Mouse (Mus musculus) spleen, embryonic (tissue): ENCODE results near the gene Fam184a.

Source experiments
- CTCF ChIA-PET: fragments of 350-600 bp; sonication (Branson Sonifier 250); formaldehyde crosslinking; loops from one replicate; lab custom pipeline; 2022; lab: Charles Lee

Fam184a gene

GRCm38 (mm10) chr10:53597121-53597881 lies 153.6 kb downstream of the Fam184a start:
- CTCF ChIA-PET: no interaction called here

- CTCF ChIA-PET: interaction anchor here (1.5 kb wide), 1 partner anchor 50 kb away, joined by 3 read pairs; no protein-coding TSS in a partner anchor
These were observed 154.2 kb downstream of the Fam184a start, which contains the start of gene Asf1a for GRCm38 (mm10) chr10:53596677-53597120. Asf1a (plus strand) TSS chr10:53596757.

- CTCF ChIA-PET: interaction anchor here (0.6 to 1.5 kb wide), 2 partner anchors 32 to 49 kb away, joined by 3 read pairs; no protein-coding TSS in a partner anchor
These were observed 154.9 kb downstream of the Fam184a start for GRCm38 (mm10) chr10:53595744-53596676.

- CTCF ChIA-PET: no interaction called here
These were observed 165.1 kb downstream of the Fam184a start for GRCm38 (mm10) chr10:53585777-53586176.
